Comparison of ENCODE assay signal across 19 mouse cellular contexts in genomic region chr4:62681467-62681866, GRCm38 (mm10).
DNase-seq lines count a peak whose midpoint lies in the region; ATAC-seq and TF ChIP-seq lines count a peak whose summit lies in the region.
"Had no signal": no experiment of that assay in that cellular context is flagged by ENCODE, and none has a peak within 500 bp of the region (broad histone marks: within the 10 kb centered on the region; RNA-seq: fewer than 3 reads in every experiment).

No protein-coding gene starts in this region.

- ATAC-seq in hematopoietic stem cell, adult 5-6 weeks (replicated peaks in 1 of 2; ENCODE audit: insufficient read depth in 1 of 2, low FRiP score in 2 of 2, low TSS enrichment in 1 of 2, low read depth in 1 of 2, poor library complexity in 2 of 2, severe bottlenecking in 2 of 2): peak; percentile 85 to 87
- ATAC-seq in stomach, postnatal 0 days (ENCODE audit: low FRiP score, low TSS enrichment): no peak
- ATAC-seq in kidney, embryonic 16.5 days (ENCODE audit: low FRiP score, low TSS enrichment): no peak
- ATAC-seq: midbrain, embryonic 13.5 days; Patski had no signal

- peak; percentile 9; the same call in 1 of the 2 replicates for TF ChIP-seq POLR2A in spleen, adult 2 months (IDR thresholded peaks at IDR 0.05; ENCODE audit: low read depth, low read length)

- H3K9me3 ChIP-seq in heart, embryonic 10.5 days: no peaks in the 10 kb centered on the region
- no peaks in the 10 kb centered on the region for H3K9me3 ChIP-seq in stomach, postnatal 0 days (ENCODE audit: control insufficient read depth, low read length)
- H3K9me3 ChIP-seq in kidney, embryonic 16.5 days (ENCODE audit: low read length): no peaks in the 10 kb centered on the region
- H3K9me3 ChIP-seq: embryonic facial prominence, embryonic 10.5 days; forebrain, embryonic 10.5 days; heart, embryonic 12.5 days; midbrain, embryonic 13.5 days; stomach, embryonic 15.5 days had no signal

- no peak for TF ChIP-seq EP300 in stomach, postnatal 0 days (optimal IDR thresholded peaks at IDR 0.05)

- H3K36me3 ChIP-seq in heart, embryonic 10.5 days: peaks cover 12% of the 10 kb centered on the region
- no peaks in the 10 kb centered on the region for H3K36me3 ChIP-seq in spleen, adult 2 months (ENCODE audit: control insufficient read depth, insufficient read depth, low read length)
- H3K36me3 ChIP-seq in stomach, postnatal 0 days (ENCODE audit: control insufficient read depth, insufficient read depth, low read length): peaks cover 3% of the 10 kb centered on the region; the same call in 1 of the 2 replicates
- no peaks in the 10 kb centered on the region for H3K36me3 ChIP-seq in kidney, embryonic 16.5 days (ENCODE audit: insufficient read depth, low read length)
- H3K36me3 ChIP-seq: stomach, embryonic 15.5 days had no signal

- WGBS in heart, embryonic 10.5 days: 77% methylated on average over 11 of the region's 11 CpGs
- WGBS in spleen, adult 2 months: 14% methylated on average over 11 of the region's 11 CpGs
- 60% methylated on average over 11 of the region's 11 CpGs for WGBS in stomach, postnatal 0 days
- 74% methylated on average over 11 of the region's 11 CpGs for WGBS in kidney, embryonic 16.5 days

- 0 out of 2 replicates have a peak overlapping the region, but pooled peaks have one; percentile 1 for H3K27ac ChIP-seq in heart, embryonic 10.5 days
- peak overlapping the region; percentile 2 for H3K27ac ChIP-seq in spleen, adult 2 months (ENCODE audit: insufficient read depth, low read length)
- no peak overlapping the region for H3K27ac ChIP-seq in stomach, postnatal 0 days (replicated peaks)
- no peak overlapping the region for H3K27ac ChIP-seq in kidney, embryonic 16.5 days (ENCODE audit: low read length)
- H3K27ac ChIP-seq: forebrain, embryonic 10.5 days; hindbrain, embryonic 14.5 days; midbrain, embryonic 13.5 days; stomach, embryonic 15.5 days had no signal

- no peak overlapping the region for H3K9ac ChIP-seq in stomach, postnatal 0 days (ENCODE audit: low read length)
- no peak overlapping the region for H3K9ac ChIP-seq in kidney, embryonic 16.5 days (replicated peaks; ENCODE audit: low read length)
- H3K9ac ChIP-seq: heart, embryonic 12.5 days; hindbrain, embryonic 14.5 days; lung, embryonic 14.5 days; midbrain, embryonic 13.5 days; stomach, embryonic 15.5 days had no signal

- H3K27me3 ChIP-seq in heart, embryonic 10.5 days (ENCODE audit: insufficient read depth, poor library complexity, severe bottlenecking): peaks cover 80% of the 10 kb centered on the region
- H3K27me3 ChIP-seq in spleen, adult 2 months (ENCODE audit: control insufficient read depth, insufficient read depth, low read length): no peaks in the 10 kb centered on the region
- H3K27me3 ChIP-seq in stomach, postnatal 0 days (ENCODE audit: control insufficient read depth, insufficient read depth, low read length): no peaks in the 10 kb centered on the region
- no peaks in the 10 kb centered on the region for H3K27me3 ChIP-seq in kidney, embryonic 16.5 days (ENCODE audit: insufficient read depth, low read length)
- H3K27me3 ChIP-seq: midbrain, embryonic 13.5 days; Patski; stomach, embryonic 15.5 days had no signal

- DNase-seq in heart, embryonic 10.5 days (ENCODE audit: low spot score): no peak
- DNase-seq in heart, adult 11 months: no peak
- DNase-seq in spleen, adult 2 months (ENCODE audit: low read depth in 1 of 2, low spot score in 2 of 2): peak in 1 of 2 experiments; percentile 53
- no peak for DNase-seq in spleen, postnatal 10 days (ENCODE audit: low spot score in 2 of 2)
- no peak for DNase-seq in stomach, postnatal 0 days (ENCODE audit: low spot score)
- no peak for DNase-seq in right cerebral cortex, adult 2 months (ENCODE audit: low spot score in 2 of 2)
- DNase-seq: cerebellum, adult 18-20 months; kidney, postnatal 36 days; lung, embryonic 14.5 days; right cerebral cortex, adult 18-20 months had no signal

- TF ChIP-seq CTCF in spleen, adult 2 months (IDR thresholded peaks at IDR 0.05; ENCODE audit: extremely low read depth, insufficient read depth, insufficient read length, insufficient replicate concordance): no peak
- TF ChIP-seq CTCF in stomach, postnatal 0 days (IDR thresholded peaks at IDR 0.05; ENCODE audit: low read depth): peak; percentile 26; the same call in 1 of the 2 replicates

- peaks cover 50% of the 10 kb centered on the region for H3K4me1 ChIP-seq in heart, embryonic 10.5 days
- peaks cover 42% of the 10 kb centered on the region for H3K4me1 ChIP-seq in spleen, adult 2 months (ENCODE audit: control insufficient read depth, insufficient read depth, insufficient read length)
- H3K4me1 ChIP-seq in stomach, postnatal 0 days (replicated peaks; ENCODE audit: control insufficient read depth, insufficient read depth): peaks cover 5% of the 10 kb centered on the region; the same call in 1 of the 2 replicates
- peaks cover 32% of the 10 kb centered on the region for H3K4me1 ChIP-seq in kidney, embryonic 16.5 days (ENCODE audit: insufficient read depth, low read length)

- no peak overlapping the region for H3K4me3 ChIP-seq in heart, embryonic 10.5 days
- H3K4me3 ChIP-seq in spleen, adult 2 months (ENCODE audit: extremely low read depth, insufficient read depth, insufficient read length): no peak overlapping the region
- no peak overlapping the region for H3K4me3 ChIP-seq in stomach, postnatal 0 days (ENCODE audit: low read depth, low read length)
- H3K4me3 ChIP-seq in kidney, embryonic 16.5 days (ENCODE audit: low read length): no peak overlapping the region
- H3K4me3 ChIP-seq: embryonic facial prominence, embryonic 10.5 days; forebrain, embryonic 10.5 days; heart, embryonic 12.5 days; midbrain, embryonic 13.5 days; stomach, embryonic 15.5 days had no signal

- H3K4me2 ChIP-seq in stomach, postnatal 0 days (replicated peaks; ENCODE audit: low read depth): no peak overlapping the region
- H3K4me2 ChIP-seq in kidney, embryonic 16.5 days (replicated peaks; ENCODE audit: low read depth, low read length): no peak overlapping the region
- H3K4me2 ChIP-seq: heart, embryonic 12.5 days; hindbrain, embryonic 14.5 days; lung, embryonic 14.5 days; midbrain, embryonic 13.5 days; stomach, embryonic 15.5 days had no signal

Comparison
In these comparisons a context has a peak if more than half of its experiments do, and no peak if none do; other contexts are left out.
1. H3K27ac ChIP-seq: peak in heart, embryonic 10.5 days (single experiment) and spleen, adult 2 months (single experiment); none in stomach, postnatal 0 days (single experiment) and kidney, embryonic 16.5 days (single experiment).
2. ATAC-seq: peak in hematopoietic stem cell, adult 5-6 weeks (2 of 2); none in stomach, postnatal 0 days (single experiment) and kidney, embryonic 16.5 days (single experiment).